Mouse (Mus musculus) kidney, adult 8-10 months (tissue): ENCODE data around the gene Bphl.
"Not testable (repeated sequence)": the region's sequence is repeated elsewhere in the genome, so short reads cannot be mapped to it uniquely, and the experiment has no call there.

Experiments
- DNase-seq, 2 experiments: peaks; one replicate each; pipeline ENCODE4 v3.0.0; 2022

Bphl gene

DNA sequence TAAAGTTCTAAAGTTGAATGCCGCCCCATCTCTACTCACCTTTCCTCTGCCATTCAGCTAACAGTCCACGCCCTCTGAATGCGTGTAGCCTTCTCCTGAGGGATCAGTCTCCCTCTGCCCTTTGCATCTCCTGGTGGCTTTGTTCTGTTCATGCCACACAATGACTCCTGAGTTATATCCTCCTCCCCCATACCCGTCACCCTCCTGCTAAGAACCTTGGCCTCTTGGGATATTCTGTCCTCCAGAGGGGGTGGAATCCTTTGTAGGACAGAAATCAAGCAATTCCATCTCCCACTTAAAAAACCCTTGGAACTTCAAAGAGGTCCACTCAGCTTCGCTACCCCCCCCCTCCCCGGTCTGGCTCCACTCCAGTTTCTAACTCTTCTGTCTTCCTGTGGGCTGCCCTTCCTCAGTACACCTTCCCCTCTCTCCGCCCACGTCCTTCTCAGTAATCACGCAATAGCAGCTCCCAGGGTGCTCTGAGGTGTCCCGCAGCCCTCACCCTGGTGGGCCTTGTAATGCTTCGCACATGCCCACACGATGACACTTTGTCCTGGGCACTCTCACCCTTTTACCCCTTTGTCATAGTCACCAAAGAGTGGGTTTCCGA, 16.4 kb downstream of the Bphl start:
- DNase-seq = no peak

DNA sequence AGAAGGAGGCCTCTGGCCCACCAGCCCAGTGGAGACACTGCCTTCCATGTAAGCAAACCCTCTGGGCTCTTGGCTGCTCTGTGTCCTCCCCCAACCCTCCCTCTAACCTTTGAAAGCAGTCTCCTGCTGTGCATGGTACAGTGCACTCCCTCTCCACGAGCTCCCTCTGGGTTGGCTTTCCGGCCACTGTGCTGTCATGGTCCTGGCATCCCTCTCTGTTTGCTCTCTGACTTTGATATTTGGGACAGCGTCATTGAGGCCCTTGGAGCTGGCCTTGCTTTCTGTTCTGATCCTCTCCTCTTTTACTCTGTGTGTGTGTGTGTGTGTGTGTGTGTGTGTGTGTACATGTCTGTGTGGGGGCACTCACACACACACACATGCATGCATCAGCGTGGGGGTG, 17.0 kb downstream of the Bphl start:
- DNase-seq = no peak

DNA sequence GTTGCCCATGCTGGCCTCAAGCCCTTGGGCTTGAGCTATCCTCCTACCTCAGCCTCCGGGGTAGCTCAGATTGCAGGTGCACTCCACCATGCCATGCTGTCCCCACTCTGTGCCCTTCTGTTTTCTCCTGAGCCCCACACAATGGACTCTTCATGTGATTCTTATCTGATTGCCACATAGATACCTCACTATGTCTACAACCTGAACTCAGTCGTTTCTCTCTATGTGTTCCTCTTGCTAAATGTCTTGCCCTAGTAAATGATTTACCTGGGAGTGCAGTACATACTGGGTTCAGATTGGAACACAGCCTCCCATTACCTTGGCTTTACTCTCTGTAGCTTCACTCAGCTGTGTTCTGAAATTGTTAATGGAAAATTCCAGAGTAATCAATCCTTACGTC, 17.6 kb downstream of the Bphl start:
- peak in 1 of 2 experiments; percentile 61 for DNase-seq

DNA sequence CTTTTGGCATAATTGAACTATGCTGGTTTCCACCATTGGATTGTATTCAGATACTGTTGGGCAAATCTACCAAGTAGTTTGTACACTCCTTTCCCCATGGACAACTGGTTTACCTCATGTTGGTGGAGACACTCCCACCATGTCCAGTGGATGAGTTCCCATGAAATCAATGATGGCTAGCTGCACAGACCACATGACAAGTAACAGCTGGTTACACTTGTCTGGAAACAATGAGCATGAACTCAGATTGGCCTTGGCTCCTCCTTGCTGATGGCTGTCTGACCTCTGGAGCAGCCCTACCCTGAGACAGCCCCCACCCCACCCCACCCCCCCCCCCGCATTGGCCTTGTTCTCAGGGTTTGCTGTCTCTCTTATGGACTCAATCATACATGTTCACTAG, 19.9 kb downstream of the Bphl start:
- no peak for DNase-seq

DNA sequence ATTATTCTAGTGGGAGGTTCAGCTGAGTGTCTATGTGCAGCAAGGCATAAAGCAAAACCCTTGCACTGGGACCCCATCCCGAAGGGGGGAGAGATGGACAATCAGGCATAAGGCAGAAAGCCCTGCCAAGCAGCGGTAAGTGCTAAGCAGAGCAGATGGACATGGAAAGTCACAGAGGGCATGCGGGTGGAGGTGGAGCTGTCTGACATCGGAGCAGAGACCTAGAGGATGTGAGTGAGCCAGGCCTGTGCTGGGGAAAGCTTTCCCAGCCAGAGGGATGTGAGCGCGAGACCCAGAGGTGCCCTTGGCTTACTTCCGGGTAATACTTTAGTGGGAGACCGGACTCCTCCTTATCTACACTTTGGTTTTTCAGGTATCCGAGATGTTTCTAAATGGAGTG, 22.7 kb downstream of the Bphl start:
- no peak for DNase-seq

DNA sequence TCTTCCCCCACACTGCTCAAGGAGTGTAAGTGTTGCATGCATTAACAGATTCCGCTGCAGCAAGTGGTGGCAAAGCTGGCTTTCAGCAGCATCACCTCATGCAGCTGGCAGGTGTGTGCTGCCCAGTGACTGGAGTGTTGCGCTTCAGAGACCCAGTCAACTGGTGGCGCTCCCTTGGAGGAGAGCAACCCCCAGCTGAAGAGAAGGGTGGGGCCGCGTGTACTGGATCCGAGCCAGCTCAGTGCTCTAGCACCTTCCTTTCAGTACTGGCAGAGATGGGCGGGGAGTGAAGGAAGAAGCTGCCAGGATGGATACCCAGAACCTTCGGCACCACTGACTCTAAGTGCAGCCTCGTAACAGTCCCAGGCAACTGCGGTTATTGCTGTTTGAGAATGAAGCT, 25.1 kb downstream of the Bphl start:
- no peak for DNase-seq

DNA sequence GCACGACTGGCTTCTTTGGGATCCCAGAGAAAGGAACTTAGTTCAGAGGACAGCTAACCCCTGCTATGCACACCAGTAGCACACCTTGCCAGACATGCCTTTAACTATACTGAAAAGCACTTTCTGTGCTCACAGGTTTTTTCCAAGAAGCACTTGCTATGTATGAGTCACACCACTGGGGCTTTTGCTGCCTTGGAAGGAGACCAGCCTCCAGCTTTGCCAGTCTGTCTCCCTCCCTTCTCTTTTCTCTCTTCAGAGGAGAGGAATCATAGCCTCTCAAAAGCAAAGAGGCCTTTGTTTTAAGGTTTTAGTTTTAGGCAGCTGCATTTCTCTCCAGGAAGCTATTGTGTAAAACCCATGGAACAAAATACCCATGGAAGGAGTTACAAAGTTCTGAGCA, 29.0 kb downstream of the Bphl start:
- no peak for DNase-seq

DNA sequence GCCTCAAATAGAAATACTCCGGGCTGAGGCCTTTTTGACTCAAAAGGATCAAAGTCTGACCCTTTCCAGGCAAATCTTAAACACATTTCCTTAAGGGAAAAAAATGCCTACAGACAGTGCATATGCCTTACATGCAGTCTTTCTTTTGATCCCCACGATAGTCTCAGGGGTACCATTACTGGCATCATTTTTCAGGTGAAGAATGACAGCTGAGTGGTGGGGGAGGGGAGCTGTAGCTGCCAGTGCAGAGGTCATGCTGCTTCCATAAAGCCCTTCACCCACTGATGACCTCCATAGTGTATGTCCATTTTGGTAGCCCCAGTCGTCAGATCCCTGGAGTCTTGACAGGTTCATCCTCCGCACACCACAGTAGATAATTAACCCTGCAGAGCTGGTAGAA, 32.9 kb downstream of the Bphl start:
- DNase-seq = no peak

DNA sequence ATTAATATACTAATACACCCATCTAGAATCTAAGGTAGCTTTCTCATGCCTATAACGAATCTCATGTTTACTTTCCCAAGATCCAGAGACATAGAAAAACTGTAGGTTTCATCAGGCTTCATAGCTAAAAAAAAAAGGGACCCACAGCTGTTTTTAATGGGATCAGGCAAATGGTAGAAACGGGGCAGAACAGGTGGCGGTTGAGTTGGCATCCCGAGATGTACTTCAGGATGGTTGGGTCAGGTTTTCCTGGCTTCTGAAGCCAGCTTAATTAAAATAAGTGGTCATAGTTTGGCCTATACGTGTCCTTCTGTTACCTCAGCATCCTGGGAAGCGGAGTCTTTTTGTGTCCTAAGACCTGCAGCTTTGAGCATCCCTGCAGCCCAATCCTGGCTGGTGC, 34.4 kb downstream of the Bphl start:
- DNase-seq = no peak

DNA sequence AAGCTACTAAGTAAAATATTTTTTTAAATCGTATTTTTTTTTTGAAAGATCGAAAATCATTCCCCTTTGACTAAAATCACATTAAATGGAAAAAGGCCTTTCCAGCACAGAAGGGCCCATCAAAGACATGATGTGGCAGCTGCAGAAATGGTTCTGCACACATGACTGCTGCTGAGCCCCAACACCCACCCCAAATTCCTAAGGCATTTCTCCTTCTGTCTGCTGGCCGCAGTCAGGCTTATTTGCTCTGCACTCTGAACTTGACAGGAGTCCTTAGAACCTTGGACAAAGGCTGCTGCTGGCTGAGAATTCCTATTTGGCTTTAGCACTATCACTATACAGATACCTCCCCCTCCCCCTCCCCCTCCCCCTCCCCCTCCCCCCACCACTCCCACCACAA, 35.5 kb downstream of the Bphl start:
- DNase-seq = no peak

DNA sequence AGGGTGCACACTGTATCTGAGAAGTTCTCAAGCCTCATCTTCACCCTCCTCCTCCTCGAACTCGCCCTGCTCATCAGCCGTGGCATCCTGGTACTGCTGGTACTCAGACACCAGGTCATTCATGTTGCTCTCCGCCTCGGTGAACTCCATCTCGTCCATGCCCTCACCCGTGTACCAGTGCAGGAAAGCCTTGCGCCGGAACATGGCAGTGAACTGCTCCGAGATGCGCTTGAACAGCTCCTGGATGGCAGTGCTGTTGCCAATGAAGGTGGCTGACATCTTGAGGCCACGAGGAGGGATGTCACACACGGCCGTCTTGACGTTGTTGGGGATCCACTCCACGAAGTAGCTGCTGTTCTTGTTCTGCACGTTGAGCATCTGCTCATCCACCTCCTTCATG, 37.0 kb downstream of the Bphl start:
- DNase-seq = not testable (repeated sequence)

DNA sequence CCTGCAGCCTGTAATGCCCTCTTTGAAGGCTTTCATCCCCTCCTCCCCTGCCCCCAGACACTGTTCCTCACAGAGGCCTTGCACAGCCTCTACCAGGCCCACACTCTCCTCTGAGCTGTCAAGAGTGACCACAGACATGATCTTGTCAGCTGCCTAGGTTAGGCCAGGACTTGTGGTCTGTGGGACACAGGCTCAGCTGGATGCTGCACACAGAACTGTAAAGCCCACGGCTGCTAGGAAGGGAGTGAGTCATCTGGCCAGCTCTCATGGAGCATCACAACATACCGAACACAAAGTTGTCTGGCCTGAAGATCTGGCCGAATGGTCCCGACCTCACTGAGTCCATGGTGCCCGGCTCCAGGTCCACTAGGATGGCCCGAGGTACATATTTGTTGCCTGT, 38.5 kb downstream of the Bphl start:
- not testable (repeated sequence) for DNase-seq

DNA sequence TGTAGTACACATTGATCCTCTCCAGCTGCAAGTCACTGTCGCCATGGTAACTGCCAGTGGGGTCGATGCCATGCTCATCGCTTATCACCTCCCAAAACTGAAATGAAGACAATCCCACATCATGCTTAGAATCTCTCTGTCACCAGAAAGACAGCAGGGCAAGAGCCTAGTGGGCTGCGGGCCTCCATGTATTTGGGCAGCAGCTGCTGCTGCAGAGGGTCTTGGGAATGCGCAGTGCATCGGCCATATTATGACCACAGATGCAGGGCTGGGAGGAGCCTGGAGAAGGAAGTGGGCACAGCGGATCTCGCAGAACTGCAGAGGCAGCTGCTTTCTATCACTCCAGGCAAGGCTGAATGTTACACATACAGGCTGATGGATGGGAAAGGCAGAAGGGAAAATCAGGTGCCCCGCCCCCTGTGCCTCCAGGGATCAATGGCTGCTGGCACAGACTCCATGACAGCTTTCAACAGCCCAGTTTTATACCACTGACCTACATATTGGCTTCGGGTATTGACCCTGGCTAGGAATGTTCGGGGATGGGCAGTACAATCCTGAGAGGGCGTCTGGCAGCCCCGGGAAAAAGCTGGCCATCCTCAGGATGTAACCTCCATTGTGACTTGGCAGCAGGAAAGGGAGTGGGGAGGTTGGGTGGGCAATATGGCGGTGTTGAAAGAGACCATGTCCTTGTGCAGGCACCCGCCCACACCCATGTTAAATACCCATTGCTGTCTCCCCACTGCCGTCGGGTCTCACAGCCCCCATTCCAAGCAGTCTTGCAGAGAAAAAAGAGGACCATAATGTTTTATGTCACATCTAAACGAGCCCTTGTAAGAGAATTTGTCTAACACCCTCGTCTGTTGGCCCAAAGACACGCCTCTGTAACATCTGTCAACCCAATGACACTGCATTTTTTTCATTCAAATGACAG, 39.4 kb downstream of the Bphl start:
- no peak for DNase-seq

DNA sequence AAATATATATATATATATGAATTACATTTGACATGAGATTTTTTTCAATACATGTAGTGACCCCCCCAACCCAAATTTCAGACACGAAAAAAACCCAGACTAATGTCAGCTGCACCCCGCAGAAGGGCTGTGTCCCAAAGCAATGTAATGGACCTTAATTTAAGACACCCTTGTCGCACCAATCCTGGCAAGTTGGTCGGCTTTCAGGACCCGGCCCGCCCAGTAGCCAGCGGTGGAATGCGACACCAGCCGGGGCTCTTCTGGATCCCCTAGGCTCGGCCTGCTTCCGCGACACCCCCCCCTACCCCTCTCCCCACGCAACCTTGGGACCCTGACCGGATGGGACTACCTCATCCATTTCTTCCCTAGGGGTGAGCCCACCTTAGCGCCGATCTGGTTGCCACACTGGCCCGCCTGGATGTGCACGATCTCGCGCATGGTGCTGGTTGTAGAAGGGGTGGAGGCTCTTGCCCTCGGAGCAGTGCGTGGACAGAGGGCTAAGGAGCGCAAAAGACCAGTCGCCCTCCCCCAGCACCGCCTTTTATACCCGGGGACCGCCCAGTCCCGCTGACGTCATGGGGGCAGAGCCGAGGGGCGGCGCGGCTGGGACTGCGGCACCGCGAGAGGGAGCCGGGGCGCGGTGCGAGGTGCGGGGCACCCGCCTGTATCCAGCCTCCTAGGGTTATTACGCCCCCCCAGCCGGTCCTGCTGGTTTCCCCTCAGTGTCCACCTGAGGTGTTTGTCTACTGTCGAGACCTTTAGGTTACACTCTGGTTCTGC, 40.3 kb downstream of the Bphl start, which contains the start of gene Tubb2a:
Gene Tubb2a, minus strand, starts transcription at position 516 of the 780 bp plus-strand sequence.
- DNase-seq = peak; percentile 86 to 89

DNA sequence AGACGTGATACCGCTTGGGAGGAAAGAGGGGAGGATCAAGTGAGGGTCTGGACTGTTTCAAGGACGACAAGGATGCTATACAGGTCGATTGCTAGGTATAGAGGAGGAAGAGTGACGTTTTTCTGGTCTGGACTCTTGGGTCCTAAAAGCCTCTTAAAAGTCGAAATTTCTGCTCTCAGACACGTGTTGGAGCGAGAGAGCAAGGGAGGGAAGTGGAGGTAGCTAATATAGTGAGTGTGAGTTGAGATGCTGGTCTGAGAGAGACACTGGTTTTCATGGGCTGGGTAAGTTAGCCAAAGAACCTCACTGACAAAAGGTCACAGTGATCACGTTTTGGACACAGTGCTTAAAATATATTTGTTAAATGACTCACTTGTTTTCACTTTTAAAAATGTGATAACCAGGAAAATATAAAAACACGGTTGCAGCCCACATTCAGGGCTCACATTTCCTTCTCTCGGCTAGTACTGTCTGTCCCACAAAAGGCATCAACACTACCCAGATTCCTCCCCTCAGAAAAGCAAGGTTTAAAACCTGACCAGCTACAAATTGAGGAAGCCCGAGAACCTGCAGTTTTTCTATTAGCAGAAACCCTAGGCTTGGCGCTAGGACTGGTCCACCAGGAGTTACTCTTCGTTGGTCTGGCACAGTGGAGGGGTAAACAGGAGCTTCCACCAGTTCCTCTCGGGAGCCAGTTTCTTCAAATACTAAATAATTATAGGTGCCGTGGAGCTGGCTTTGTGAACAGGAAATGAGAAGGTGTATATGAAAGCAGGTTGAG, 41.3 kb downstream of the Bphl start:
- DNase-seq = no peak

DNA sequence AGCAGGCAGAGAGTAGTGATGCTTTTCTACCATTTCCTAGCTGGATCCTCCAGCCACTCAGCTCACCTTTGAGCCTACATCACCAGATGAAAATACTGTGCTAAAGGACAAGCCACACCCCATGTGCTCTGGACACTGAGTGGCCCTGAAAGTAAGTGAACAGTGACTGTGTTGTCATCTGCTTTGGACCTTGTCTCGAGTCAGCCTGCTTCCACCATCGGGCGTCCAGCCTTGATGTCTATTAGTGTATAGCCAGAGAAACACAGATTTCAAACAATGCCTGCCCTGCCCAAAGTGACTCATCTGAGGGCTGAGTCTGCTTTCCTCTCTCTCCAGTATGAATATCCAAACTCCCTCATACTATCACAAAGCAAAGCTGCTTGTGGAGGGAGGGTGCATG, 42.4 kb downstream of the Bphl start:
- no peak for DNase-seq

DNA sequence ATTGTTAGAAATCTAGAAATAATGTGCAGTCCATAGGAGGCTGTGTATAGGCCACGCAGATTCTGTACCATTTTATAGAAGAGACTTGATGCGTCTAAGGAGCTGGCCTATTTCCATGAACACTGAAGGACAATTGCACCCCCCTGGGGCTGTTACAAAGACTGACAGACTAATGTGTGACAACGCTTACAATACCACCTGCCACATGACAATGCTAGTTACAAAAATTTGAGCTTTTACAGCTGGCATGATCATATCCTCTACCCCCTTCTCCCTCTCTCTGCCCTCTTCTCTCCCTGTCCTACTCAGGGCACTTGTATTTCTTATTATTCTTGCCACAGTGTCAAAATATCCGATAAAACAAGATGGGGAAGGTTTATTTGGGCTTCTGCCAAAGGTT, 44.5 kb downstream of the Bphl start:
- no peak for DNase-seq

DNA sequence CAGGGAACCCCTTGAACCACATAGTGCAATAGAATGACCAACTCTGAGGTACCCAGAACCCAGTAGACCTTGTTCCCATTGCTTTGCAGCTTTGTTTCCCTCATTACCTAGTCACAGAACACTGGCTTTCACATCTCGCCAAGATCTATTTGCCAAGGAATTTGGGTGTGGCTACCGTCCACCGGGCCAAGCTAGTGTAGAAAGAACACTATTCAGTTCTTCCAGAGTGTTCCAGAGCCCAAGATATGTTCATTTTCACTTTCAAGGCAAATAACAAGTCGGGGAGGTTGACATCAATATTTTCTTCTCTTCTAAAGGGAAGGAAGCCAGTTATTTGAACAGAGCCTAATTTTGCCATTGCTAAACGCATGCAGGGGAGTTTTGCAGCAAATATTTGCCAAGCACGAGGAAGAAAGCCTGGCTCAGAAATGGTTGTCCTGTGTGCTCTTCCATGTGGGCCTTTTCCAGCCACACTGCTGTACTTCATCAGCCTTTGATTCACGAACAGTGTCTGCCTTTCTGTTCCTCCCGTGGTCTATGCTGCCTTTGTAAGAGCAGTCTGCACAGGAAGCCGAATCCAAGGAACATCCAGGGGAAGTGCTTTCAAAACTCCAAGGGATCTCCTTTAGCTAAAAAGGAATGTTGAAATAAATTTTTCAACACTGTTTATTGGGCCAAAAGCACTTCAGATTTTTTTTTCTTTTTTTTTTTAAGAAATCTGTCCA, 46.8 kb downstream of the Bphl start:
- peak; percentile 46 to 56 for DNase-seq

DNA sequence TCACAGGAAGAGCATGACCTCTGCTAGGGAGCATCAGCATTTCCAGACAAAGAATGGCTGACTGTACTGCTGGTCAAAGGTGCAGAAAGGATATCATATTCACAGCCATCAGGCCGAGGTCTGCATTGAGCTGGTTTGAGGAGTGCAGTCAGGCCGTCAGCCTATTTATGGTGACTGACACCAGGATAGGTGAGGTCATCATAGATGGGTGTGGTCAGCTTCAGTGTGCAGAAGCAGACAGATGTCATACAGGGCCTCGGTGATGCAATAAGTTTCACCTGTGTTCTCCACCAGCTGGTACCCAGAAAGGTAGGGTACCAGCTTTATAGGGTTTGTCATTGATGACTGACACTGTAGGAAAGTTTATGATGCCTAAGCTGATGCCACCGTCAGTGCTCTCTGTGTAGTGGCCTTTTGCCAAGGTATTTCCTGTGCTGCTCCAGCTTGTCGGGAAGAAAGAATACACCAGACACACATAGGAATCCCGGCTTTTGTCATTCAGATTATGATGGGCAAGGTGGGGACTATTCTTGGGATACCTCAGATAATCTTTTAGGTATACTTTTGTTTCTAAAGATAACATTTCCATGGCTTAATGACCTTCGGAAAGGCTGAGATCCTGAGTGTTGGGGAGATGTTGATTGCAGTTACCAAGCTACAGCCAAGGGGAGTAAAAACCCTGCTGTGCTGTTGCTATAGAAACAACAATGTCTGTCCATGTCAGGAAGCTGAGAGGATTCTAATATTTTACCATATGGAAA, 49.8 kb downstream of the Bphl start:
- no peak for DNase-seq

DNA sequence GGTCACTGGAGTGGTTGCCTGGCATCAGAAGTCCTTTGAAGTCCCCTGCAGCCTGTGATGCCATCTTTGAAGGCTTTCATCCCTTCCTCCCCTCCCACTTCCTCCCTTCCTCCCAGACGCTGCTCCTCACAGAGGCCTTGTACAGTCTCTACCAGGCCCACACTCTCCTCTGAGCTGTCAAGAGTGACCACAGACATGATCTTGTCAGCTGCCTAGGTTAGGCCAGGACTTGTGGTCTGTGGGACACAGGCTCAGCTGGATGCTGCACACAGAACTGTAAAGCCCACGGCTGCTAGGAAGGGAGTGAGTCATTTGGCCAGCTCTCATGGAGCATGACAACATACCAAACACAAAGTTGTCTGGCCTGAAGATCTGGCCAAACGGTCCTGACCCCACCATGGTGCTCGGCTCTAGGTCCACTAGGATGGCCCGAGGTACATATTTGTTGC, 50.8 kb downstream of the Bphl start:
- DNase-seq = not testable (repeated sequence)

DNA sequence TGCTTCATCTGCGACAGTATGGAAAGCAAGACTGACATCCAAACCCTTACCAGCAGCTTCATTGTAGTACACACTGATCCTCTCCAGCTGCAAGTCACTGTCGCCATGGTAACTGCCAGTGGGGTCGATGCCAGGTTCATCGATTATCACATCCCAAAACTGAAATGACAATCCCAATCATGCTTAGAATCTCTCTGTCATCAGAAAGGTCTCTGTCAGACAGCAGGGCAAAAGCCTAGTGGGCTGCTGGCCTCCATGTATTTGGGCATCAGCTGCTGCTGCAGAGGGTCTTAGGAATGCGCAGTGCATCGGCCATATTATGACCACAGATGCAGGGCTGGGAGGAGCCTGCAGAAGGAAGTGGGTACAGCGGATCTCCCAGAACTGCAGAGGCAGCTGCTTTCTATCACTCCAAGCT, 51.5 kb downstream of the Bphl start:
- DNase-seq = no peak
